Mouse (Mus musculus): ENCODE data around the gene Gm20075.
A peak's percentile ranks its signal among the peaks of the same experiment; 100 is the strongest.
"Not testable (repeated sequence)": the region's sequence is repeated elsewhere in the genome, so short reads cannot be mapped to it uniquely, and the experiment has no call there.

Gm20075 gene

GRCm38 (mm10) chr13:96081276-96081675 is at the start of gene Gm20075:
TSS of gene Gm20075 (minus strand) at chr13:96081376.
- DNase-seq (ENCODE audit: low spot score in 2 of 2): not testable (repeated sequence)

- no peak for DNase-seq (ENCODE audit: low spot score in 2 of 2)
Measured at GRCm38 (mm10) chr13:96129081-96129480, 47.9 kb upstream of the Gm20075 start.

- no peak for DNase-seq (ENCODE audit: low spot score in 2 of 2)
Measured at GRCm38 (mm10) chr13:96126669-96127068, 45.5 kb upstream of the Gm20075 start.

- DNase-seq (ENCODE audit: low spot score in 2 of 2): no peak
Measured at GRCm38 (mm10) chr13:96125011-96125410, 43.8 kb upstream of the Gm20075 start.

DNA sequence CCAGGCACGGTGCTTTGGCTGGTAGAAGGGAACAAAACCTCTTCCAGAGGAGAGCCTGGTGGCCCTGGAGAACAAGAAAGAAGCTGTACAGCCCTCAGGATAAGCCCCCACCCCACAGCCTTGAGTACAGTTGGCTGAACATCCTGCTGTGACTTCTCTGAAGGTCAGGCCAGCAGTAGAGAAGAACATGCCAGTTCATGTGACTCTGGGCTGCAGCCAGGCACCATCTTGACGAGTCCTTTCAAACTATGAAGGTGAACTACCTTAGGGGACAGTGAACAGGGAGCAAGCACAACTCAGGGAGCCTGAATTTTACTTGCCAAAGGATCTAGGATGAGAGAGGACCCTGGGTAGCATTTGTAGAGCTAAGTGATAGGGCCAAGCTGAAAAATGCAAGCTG is 31.5 kb upstream of the Gm20075 start:
- DNase-seq (ENCODE audit: low spot score in 2 of 2): no peak

DNA sequence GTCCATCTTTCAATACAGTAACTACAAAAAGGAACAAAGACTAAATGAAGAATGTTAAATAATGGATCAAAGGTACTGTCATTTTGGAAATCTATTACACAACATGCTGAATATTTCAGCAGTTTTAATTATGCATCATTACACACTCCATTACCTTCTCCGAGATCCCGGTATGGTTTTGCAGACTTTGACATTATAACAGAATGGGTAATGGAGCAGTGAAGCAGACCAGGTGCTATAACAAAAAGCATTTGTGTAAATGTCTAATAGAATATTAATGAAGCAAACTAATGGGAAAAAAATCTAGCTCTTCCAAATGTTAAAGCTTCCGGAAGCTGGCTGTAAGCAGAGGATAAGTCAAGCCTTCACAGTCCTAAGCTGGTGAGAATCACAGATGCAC is 29.6 kb upstream of the Gm20075 start:
- DNase-seq (ENCODE audit: low spot score in 2 of 2): no peak

DNA sequence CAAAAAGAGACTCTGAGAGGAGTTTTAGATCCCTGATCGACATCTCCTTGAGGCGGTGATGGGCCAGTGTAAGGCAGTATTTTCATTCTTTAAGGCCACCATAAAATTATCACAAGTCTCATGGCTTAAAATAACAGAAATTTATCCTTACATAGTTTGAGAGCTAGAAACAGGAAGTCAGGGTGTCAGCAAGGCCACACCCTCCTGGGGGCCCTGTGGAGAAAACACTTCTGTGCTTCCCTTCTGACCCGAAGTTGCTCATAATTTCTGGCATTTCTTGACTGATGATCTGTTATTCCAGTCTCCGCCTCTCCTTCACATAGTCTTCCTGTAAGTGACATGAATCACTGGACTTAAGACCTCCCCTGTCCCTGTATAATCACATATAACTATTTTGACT is 25.2 kb upstream of the Gm20075 start:
- no peak for DNase-seq (ENCODE audit: low spot score in 2 of 2)

DNA sequence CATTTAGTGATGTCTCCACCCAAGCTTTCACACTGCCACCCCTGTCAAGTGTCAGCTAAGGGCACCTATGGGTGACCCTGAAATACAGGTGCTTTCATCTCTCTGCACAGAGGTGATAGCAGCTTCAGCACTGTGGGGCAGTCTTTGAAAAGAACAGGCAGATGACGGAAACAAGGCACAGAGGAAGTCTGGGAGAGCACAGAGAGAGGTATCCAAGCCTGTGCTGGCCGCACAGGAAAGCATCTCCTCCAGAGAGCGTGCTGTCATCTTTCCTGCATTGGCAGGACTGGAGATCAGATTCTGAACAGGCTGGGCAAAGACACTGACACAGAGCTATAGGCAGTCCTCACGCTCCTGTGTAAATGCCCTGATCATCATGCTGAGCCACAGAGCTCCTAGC is 9.8 kb upstream of the Gm20075 start:
- no peak for DNase-seq (ENCODE audit: low spot score in 2 of 2)

DNA sequence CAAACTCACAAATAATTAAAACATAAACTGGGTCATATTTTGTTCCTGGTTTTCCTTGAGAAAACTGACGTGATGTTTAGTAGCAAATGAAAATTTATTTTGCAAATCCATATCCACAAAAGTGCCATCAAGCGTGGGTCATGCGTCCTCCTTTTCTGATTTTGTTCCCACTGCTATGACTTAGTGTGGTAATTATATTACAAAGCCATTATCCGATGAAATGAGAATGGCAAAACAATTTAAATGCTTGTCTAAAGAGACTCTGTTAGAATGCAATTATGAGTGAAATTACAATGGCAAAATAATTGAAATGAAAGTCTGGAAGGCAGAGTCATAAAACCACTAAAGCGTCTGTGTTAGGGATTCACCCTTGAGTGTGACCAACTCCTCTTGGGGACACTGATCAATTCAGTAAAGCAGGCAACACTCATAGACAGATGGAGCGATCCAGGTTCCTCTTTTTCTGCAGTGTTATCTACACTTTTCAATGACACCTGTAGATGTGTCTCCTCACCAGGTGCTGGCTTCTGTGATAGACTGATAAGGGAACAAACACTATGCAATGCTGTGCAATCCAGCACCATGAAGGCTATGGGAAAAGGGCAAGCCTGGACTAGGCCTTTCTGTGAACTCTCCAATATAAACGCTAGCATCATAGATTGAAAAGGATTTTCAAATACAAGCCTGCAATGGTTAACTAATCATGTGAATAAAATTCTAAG is 4.6 kb upstream of the Gm20075 start:
- no peak for DNase-seq (ENCODE audit: low spot score in 2 of 2)

DNA sequence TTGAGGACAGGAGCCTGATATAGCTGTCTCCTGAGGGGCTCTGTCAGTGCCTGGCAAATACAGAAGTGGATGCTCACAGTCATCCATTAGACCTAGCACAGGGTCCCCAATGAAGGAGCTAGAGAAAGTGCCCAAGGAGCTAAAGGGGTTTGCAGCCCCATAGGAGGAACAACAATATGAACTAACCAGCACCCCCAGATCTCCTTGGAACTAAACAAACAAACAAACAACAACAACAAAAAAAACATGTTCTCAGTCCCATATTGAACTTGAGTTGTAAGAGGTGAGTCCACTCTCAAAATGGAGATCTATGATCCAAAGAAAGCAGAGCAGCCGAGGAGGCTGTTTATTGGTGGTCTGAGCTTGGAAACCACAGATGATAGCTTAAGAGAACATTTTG is 578 bp upstream of the Gm20075 start, which contains the start of gene Gm17190:
Gene Gm17190, plus strand, starts transcription at position 301 of the 400 bp plus-strand sequence.
- not testable (repeated sequence) for DNase-seq (ENCODE audit: low spot score in 2 of 2)

DNA sequence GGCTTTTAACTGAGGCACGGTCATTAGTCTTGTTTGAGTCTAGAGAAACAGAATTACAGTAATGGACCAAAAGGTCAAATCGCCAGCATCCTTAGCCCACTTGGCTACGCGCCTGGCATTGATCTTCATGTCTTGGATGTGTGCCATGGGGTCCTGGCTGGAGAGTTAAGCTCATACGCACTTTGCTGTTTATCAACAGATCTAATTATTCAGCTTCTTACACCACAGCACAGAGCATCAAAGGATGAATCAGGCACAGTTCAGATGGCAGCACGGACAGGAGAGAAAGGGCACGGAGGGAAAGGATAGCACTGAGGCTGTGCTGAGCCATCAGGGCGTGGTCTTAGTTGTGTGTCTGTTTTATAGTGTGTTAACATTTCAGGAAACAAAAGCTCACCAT is 7.6 kb downstream of the Gm20075 start:
- DNase-seq (ENCODE audit: low spot score in 2 of 2): no peak

DNA sequence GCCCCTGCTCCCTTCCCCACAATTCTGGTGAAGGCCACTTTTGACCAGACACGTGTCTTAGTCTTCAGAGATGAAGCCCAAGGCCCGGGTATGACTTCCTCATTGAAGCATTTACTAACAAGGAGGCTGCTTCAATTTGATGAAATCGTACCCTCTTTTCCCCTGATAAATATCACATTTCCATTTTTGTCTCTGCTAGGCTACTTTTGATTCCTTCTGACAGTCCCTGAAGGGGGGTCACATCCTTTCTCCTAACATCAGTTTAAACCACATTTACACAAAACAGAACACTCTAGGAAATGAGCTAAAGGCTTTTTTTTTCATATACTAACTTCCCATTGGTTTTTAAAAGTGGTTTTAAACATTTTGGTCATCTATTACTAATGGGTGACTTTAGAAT is 28.4 kb downstream of the Gm20075 start:
- DNase-seq (ENCODE audit: low spot score in 2 of 2): no peak

GRCm38 (mm10) chr13:96045396-96045795 is 35.8 kb downstream of the Gm20075 start:
- DNase-seq (ENCODE audit: low spot score in 2 of 2): no peak

DNA sequence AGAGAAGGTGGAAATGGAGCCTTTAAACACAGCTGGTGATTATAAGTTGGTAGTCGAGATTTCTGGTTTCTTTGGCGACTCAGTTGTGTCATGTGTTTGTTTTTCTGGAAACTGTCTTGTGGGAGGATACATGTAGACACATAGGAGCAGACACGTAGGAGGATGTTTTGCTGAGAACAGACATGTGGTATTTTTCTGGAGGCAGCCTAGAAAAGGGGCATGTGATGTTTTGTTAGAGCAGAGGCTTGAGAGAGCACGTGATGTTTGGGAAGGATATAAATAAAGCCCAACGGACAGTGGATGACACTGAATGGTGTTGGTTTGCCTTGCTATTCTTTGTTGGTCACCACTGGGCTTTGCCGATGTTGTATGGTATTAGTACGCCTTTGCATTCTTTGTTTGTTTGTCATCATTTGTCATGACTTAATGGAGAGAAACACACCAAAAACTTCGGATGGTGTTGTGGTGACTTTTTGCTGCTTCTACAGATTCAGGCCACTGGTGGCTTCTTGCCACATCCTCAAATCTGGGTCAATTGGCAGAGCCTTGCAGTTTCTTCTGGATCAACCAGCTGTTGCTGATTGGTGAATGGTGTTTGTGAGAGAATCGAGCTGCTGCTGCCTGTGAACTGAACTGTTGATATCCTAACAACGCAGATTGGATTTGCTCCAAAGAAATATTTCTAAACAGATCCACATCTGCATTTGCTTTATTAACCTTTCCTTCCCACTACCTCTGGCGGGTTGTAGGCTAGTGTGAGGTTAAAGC is 40.7 kb downstream of the Gm20075 start:
- DNase-seq (ENCODE audit: low spot score in 2 of 2): no peak

DNA sequence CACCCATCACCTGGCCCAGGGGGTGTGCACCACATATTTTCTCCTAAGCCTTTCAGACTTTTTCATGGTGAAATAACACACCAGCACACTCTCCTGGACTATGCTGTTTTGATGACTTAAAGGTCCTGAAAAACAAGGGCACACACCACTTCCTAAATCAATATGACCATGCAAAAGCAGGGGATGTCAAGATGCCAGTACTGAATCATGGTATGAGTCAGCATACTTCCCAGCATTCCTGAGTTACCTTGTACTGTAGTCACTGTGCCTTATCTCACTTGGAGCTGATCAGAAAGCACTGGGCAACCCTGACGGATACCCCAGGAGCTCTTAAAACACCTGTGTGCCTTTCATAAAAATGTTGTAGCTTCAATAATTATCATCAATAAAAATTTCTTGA is 41.6 kb downstream of the Gm20075 start:
- no peak for DNase-seq (ENCODE audit: low spot score in 2 of 2)

DNA sequence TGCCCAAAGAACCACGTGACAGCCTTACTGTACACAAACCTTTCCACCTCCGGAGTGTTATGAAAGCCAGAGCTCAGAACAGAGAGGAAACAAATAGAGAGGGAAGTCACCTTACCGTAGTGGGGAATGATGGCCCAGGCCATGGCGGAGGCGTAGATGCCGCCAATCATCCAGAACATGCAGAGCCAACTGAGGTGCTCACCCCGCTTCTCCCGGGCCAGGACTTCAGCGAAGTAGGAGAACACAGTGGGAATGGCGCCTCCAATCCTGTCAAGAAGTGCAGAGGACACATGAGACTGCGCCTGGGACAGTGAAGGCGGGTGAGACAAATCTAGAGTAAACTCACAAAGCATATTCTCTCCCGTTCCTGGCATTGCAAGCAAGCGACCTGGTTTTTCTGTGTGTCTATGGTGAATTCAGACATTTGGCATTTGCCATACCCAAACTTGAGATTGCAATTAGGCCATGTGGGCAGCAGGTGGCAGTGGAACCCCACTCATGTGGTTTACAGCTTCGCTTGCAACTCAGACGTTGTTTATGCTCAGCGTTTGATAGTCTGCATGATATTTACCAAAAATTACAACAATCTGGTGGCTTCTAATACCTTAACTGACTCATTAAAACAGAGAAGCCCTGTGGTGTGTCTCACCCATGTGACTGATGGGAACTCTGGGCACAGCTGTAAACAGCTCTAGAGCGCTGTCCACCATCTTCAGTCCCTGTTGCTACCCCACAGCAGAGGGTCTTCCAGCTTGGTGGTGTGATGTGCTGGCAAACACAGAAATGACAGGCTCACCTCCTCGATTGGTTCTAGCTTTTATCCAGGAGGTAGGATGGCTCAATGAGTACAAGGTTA is 50.6 kb downstream of the Gm20075 start:
- DNase-seq (ENCODE audit: low spot score in 2 of 2): peak; percentile 9 to 20

Measured in natural killer cell, adult 2 months (primary cell).